ENCODE assay signal across 13 mouse cellular contexts in genomic region chr14:122482081-122483023, GRCm38 (mm10). TPM values are rescaled to one million over a fixed set of nuclear protein-coding genes. Genes with fewer than 3 reads are reported as not detected.
DNase-seq lines count a peak whose midpoint lies in the region; ATAC-seq and TF ChIP-seq lines count a peak whose summit lies in the region.
"Had no signal": no experiment of that assay in that cellular context is flagged by ENCODE, and none has a peak within 500 bp of the region (broad histone marks: within the 10 kb centered on the region; RNA-seq: fewer than 3 reads in every experiment).

No protein-coding gene starts in this region.

- H3K4me1 ChIP-seq in forebrain, embryonic 13.5 days, result peaks cover 52% of the 10 kb centered on the region
- no peaks in the 10 kb centered on the region for H3K4me1 ChIP-seq in limb, embryonic 14.5 days (ENCODE audit: control insufficient read depth, insufficient read depth, low read length)
- H3K4me1 ChIP-seq in heart, adult 2 months (ENCODE audit: control insufficient read depth, insufficient read depth, low read length), result no peaks in the 10 kb centered on the region
- H3K4me1 ChIP-seq: liver, embryonic 13.5 days had no signal

- WGBS in forebrain, embryonic 13.5 days, result 5% methylated on average over 38 of the region's 38 CpGs
- WGBS in limb, embryonic 14.5 days, result 7% methylated on average over 38 of the region's 38 CpGs
- 7% methylated on average over 37 of the region's 38 CpGs for WGBS in heart, adult 2 months

- H3K27ac ChIP-seq in forebrain, embryonic 13.5 days, result peak overlapping the region; percentile 86
- no peak overlapping the region for H3K27ac ChIP-seq in limb, embryonic 14.5 days (replicated peaks; ENCODE audit: low read depth, low read length)
- no peak overlapping the region for H3K27ac ChIP-seq in heart, adult 2 months
- H3K27ac ChIP-seq: kidney, embryonic 15.5 days; liver, embryonic 13.5 days had no signal

- intact Hi-C loops in heart, postnatal 14 days (cut with DNase I), result loop anchor here (10.0 kb wide), 2 partner anchors 258 to 502 kb away; partner anchors contain the start of gene Tmtc4
- intact Hi-C loops in heart, adult 2 months (cut with DNase I), result loop anchor here (5.0 kb wide), 1 partner anchor 50 kb away; the partner anchor contains the start of gene Pcca

- H3K79me2 ChIP-seq in heart, adult 2 months (replicated peaks; ENCODE audit: control insufficient read depth, insufficient read depth, low read length), result no peaks in the 10 kb centered on the region

- peak overlapping the region; percentile 35 for H3K4me3 ChIP-seq in forebrain, embryonic 13.5 days
- H3K4me3 ChIP-seq in limb, embryonic 14.5 days (replicated peaks; ENCODE audit: low read length), result no peak overlapping the region
- H3K4me3 ChIP-seq in heart, adult 2 months, result no peak overlapping the region
- H3K4me3 ChIP-seq: kidney, embryonic 15.5 days; liver, embryonic 13.5 days; myocyte had no signal

- TF ChIP-seq POLR2A in limb, embryonic 14.5 days (IDR thresholded peaks at IDR 0.05; ENCODE audit: borderline replicate concordance, extremely low read depth, insufficient read depth, insufficient read length), result no peak
- TF ChIP-seq POLR2A in heart, adult 2 months (IDR thresholded peaks at IDR 0.05; ENCODE audit: insufficient read depth, low read depth, low read length), result no peak

- peak overlapping the region; percentile 68 for H3K9ac ChIP-seq in forebrain, embryonic 13.5 days
- no peak overlapping the region for H3K9ac ChIP-seq in limb, embryonic 14.5 days (ENCODE audit: low read depth, low read length, severe bottlenecking)
- H3K9ac ChIP-seq in heart, adult 2 months (ENCODE audit: low read depth, low read length), result no peak overlapping the region
- H3K9ac ChIP-seq: kidney, embryonic 15.5 days; liver, embryonic 13.5 days had no signal

- H3K27me3 ChIP-seq in forebrain, embryonic 13.5 days, result peaks cover 74% of the 10 kb centered on the region
- peaks cover 84% of the 10 kb centered on the region for H3K27me3 ChIP-seq in limb, embryonic 14.5 days (ENCODE audit: control insufficient read depth, insufficient read depth, low read length)
- peaks cover 30% of the 10 kb centered on the region for H3K27me3 ChIP-seq in heart, adult 2 months (ENCODE audit: control insufficient read depth, insufficient read depth, low read length)

- H3K4me2 ChIP-seq in forebrain, embryonic 13.5 days, result peak overlapping the region; percentile 57
- peak overlapping the region; percentile 19; the same call in 1 of the 2 replicates for H3K4me2 ChIP-seq in limb, embryonic 14.5 days (replicated peaks; ENCODE audit: low read depth, low read length, severe bottlenecking)
- H3K4me2 ChIP-seq: kidney, embryonic 15.5 days; liver, embryonic 13.5 days had no signal

- no peaks in the 10 kb centered on the region for H3K9me3 ChIP-seq in forebrain, embryonic 13.5 days (replicated peaks)
- H3K9me3 ChIP-seq in limb, embryonic 14.5 days (ENCODE audit: control insufficient read depth, low read length), result no peaks in the 10 kb centered on the region
- H3K9me3 ChIP-seq: kidney, embryonic 15.5 days; liver, embryonic 13.5 days had no signal

- TF ChIP-seq CTCF in heart, adult 2 months (IDR thresholded peaks at IDR 0.05), result no peak

- H3K36me3 ChIP-seq in forebrain, embryonic 13.5 days (ENCODE audit: poor library complexity, severe bottlenecking), result peaks cover 9% of the 10 kb centered on the region; the same call in 1 of the 2 replicates
- H3K36me3 ChIP-seq in limb, embryonic 14.5 days (ENCODE audit: control insufficient read depth, insufficient read depth, low read length), result no peaks in the 10 kb centered on the region
- H3K36me3 ChIP-seq in heart, adult 2 months (ENCODE audit: control insufficient read depth, insufficient read depth, low read length), result no peaks in the 10 kb centered on the region
- H3K36me3 ChIP-seq: G1E; kidney, embryonic 15.5 days; liver, embryonic 13.5 days had no signal

- DNase-seq in B cell, adult 2 months, result peak; percentile 17 to 33
- DNase-seq in cerebellum, adult 8-10 months, result peak; percentile 61
- DNase-seq in limb, embryonic 14.5 days (ENCODE audit: low spot score), result no peak
- no peak for DNase-seq in heart, postnatal 14 days
- no peak for DNase-seq in thymus, postnatal 10 days (ENCODE audit: low spot score in 2 of 2)
- no peak for DNase-seq in ovary, postnatal 10 days (ENCODE audit: low spot score)
- no peak for DNase-seq in heart, adult 2 months
- DNase-seq: gastrocnemius, postnatal 36 days; liver, embryonic 13.5 days had no signal

- peak; percentile 19; the same call in 1 of the 2 replicates for ATAC-seq in forebrain, embryonic 13.5 days
- ATAC-seq in limb, embryonic 14.5 days (ENCODE audit: low FRiP score, low read depth), result no peak

- TF ChIP-seq EP300 in heart, adult 2 months (IDR thresholded peaks at IDR 0.05; ENCODE audit: insufficient read depth, low read depth, low read length), result no peak

RNA-seq across cellular contexts. Expression of gene Zic2, which starts 7.1 kb away (rescaled TPM):
- 10.1 and 12.0 TPM in 2 replicates for polyA plus RNA-seq in forebrain, embryonic 13.5 days (2015; fragmentation: Nextera tagmentation; extraction: Ambion mirVana)
- polyA plus RNA-seq in limb, embryonic 14.5 days (2012; rRNA removed), result 4.0 and 6.0 TPM in 2 replicates
- 0.80 and 1.1 TPM in 2 replicates for polyA plus RNA-seq in limb, embryonic 14.5 days (2014; fragmentation: Nextera tagmentation; extraction: Ambion mirVana)
- total RNA-seq in heart, postnatal 14 days (2021), result under 1 TPM in 1 of 2 experiments, not detected in 1; 0.22 TPM
- total RNA-seq in heart, adult 2 months (2021), result not detected
- 0.31 TPM in 1 of 2 replicates, not detected in the other for polyA plus RNA-seq in heart, adult 2 months (2012; rRNA removed)
- total RNA-seq: gastrocnemius, postnatal 36 days had no signal
- polyA plus RNA-seq: G1E; kidney, embryonic 15.5 days; liver, embryonic 13.5 days had no signal

RNA-seq across cellular contexts. Expression of gene Gm10837, which starts 8.0 kb away (rescaled TPM):
- 0.48 and 0.56 TPM in 2 replicates for polyA plus RNA-seq in forebrain, embryonic 13.5 days (2015; fragmentation: Nextera tagmentation; extraction: Ambion mirVana)
- not detected in 2 replicates for polyA plus RNA-seq in limb, embryonic 14.5 days (2012; rRNA removed)
- 0.12 TPM in 1 of 2 replicates, not detected in the other for polyA plus RNA-seq in limb, embryonic 14.5 days (2014; fragmentation: Nextera tagmentation; extraction: Ambion mirVana)
- total RNA-seq in heart, postnatal 14 days (2021), result not detected
- not detected for total RNA-seq in heart, adult 2 months (2021)
- not detected in 2 replicates for polyA plus RNA-seq in heart, adult 2 months (2012; rRNA removed)
- total RNA-seq: gastrocnemius, postnatal 36 days had no signal
- polyA plus RNA-seq: G1E; kidney, embryonic 15.5 days; liver, embryonic 13.5 days; myocyte had no signal

RNA-seq across cellular contexts. Expression of gene Zic5, which starts 16.9 kb away (rescaled TPM):
- 17.3 and 19.5 TPM in 2 replicates for polyA plus RNA-seq in forebrain, embryonic 13.5 days (2015; fragmentation: Nextera tagmentation; extraction: Ambion mirVana)
- polyA plus RNA-seq in limb, embryonic 14.5 days (2012; rRNA removed), result 0.47 and 1.3 TPM in 2 replicates
- polyA plus RNA-seq in limb, embryonic 14.5 days (2014; fragmentation: Nextera tagmentation; extraction: Ambion mirVana), result 0.76 and 0.94 TPM in 2 replicates
- total RNA-seq in heart, postnatal 14 days (2021), result not detected
- not detected for total RNA-seq in heart, adult 2 months (2021)
- polyA plus RNA-seq in heart, adult 2 months (2012; rRNA removed), result not detected in 2 replicates
- total RNA-seq: gastrocnemius, postnatal 36 days had no signal
- polyA plus RNA-seq: G1E had no signal

RNA-seq across cellular contexts. Expression of gene Gm5089, which starts 31.4 kb away (rescaled TPM):
- 1.6 and 2.1 TPM in 2 replicates for polyA plus RNA-seq in forebrain, embryonic 13.5 days (2015; fragmentation: Nextera tagmentation; extraction: Ambion mirVana)
- polyA plus RNA-seq in limb, embryonic 14.5 days (2012; rRNA removed), result not detected in 2 replicates
- 0.25 TPM in 1 of 2 replicates, not detected in the other for polyA plus RNA-seq in limb, embryonic 14.5 days (2014; fragmentation: Nextera tagmentation; extraction: Ambion mirVana)
- total RNA-seq in heart, postnatal 14 days (2021), result not detected
- not detected for total RNA-seq in heart, adult 2 months (2021)
- not detected in 2 replicates for polyA plus RNA-seq in heart, adult 2 months (2012; rRNA removed)
- total RNA-seq: gastrocnemius, postnatal 36 days had no signal
- polyA plus RNA-seq: G1E; liver, embryonic 13.5 days; myocyte had no signal

RNA-seq across cellular contexts. Expression of gene Pcca, which starts 51.8 kb away (rescaled TPM):
- 25.2 and 27.1 TPM in 2 replicates for polyA plus RNA-seq in forebrain, embryonic 13.5 days (2015; fragmentation: Nextera tagmentation; extraction: Ambion mirVana)
- polyA plus RNA-seq in limb, embryonic 14.5 days (2012; rRNA removed), result 11.4 and 15.7 TPM in 2 replicates
- 17.3 and 18.1 TPM in 2 replicates for polyA plus RNA-seq in limb, embryonic 14.5 days (2014; fragmentation: Nextera tagmentation; extraction: Ambion mirVana)
- 10 to 100 TPM; 58.6 to 63.4 TPM for total RNA-seq in heart, postnatal 14 days (2021)
- 100 to 1,000 TPM in 1 of 2 experiments, 10 to 100 TPM in 1; 86.0 to 102 TPM for total RNA-seq in heart, adult 2 months (2021)
- 38.6 and 68.0 TPM in 2 replicates for polyA plus RNA-seq in heart, adult 2 months (2012; rRNA removed)

Comparison
In these comparisons a context has a peak if more than half of its experiments do, and no peak if none do; other contexts are left out.
1. DNase-seq: peak in B cell, adult 2 months (2 of 2) and cerebellum, adult 8-10 months (single experiment); none in limb, embryonic 14.5 days (single experiment), heart, postnatal 14 days (0 of 2), thymus, postnatal 10 days (0 of 2), ovary, postnatal 10 days (single experiment) and heart, adult 2 months (0 of 2).